17 mouse cellular contexts compared by ENCODE assay signal in genomic region chr14:103392391-103392790, GRCm38 (mm10). TPM values are rescaled to one million over a fixed set of nuclear protein-coding genes. Genes with fewer than 3 reads are reported as not detected.
DNase-seq lines count a peak whose midpoint lies in the region; ATAC-seq lines count a peak whose summit lies in the region.
"Had no signal": no experiment of that assay in that cellular context is flagged by ENCODE, and none has a peak within 500 bp of the region (broad histone marks: within the 10 kb centered on the region; RNA-seq: fewer than 3 reads in every experiment).

No protein-coding gene starts in this region.

- ATAC-seq in common myeloid progenitor, adult 5-6 weeks (replicated peaks; ENCODE audit: low read depth, poor library complexity, severe bottlenecking) = peak; percentile 83
- peak; percentile 53 to 74 for ATAC-seq in hematopoietic stem cell, adult 5-6 weeks (replicated peaks in 1 of 2; ENCODE audit: insufficient read depth in 1 of 2, low FRiP score in 2 of 2, low TSS enrichment in 1 of 2, low read depth in 1 of 2, poor library complexity in 2 of 2, severe bottlenecking in 2 of 2)
- ATAC-seq in megakaryocyte progenitor cell, adult 5-6 weeks (replicated peaks; ENCODE audit: poor library complexity) = peak; percentile 74
- ATAC-seq: forebrain, embryonic 14.5 days; forebrain, embryonic 16.5 days had no signal

- peak; percentile 20 for DNase-seq in 416B (ENCODE audit: low read depth)
- no peak for DNase-seq in retina, embryonic 14.5 days (ENCODE audit: low spot score)
- no peak for DNase-seq in cerebellum, adult 11-12 months
- no peak for DNase-seq in cerebellum, adult 18-20 months
- no peak for DNase-seq in thymus, postnatal 10 days (ENCODE audit: low spot score in 2 of 2)
- DNase-seq: adrenal gland, adult 2 months; adrenal gland, postnatal 10 days; adrenal gland, postnatal 25 days; cerebellum, adult 2 months; cerebellum, adult 9-10 months; cerebellum, postnatal 25 days; embryo, embryonic 11 days had no signal

RNA-seq across cellular contexts. Expression of gene Mycbp2, which starts 45.8 kb away (rescaled TPM):
- total RNA-seq in common myeloid progenitor, adult 5-6 weeks (2017) = 70.1 and 74.2 TPM in 2 replicates
- total RNA-seq in hematopoietic stem cell, adult 5-6 weeks (2017) = 82.5 and 100 TPM in 2 replicates
- total RNA-seq in megakaryocyte progenitor cell, adult 5-6 weeks (2015) = 55.8 and 66.9 TPM in 2 replicates
- total RNA-seq in megakaryocyte progenitor cell, adult 5-6 weeks (2017) = 43.9 and 51.3 TPM in 2 replicates
